In genomic region chr9:124422427-124422826, GRCm38 (mm10) we compare ENCODE assay signal across 8 mouse cellular contexts. TPM values are rescaled to one million over a fixed set of nuclear protein-coding genes. Genes with fewer than 3 reads are reported as not detected.
DNase-seq lines count a peak whose midpoint lies in the region; ATAC-seq and TF ChIP-seq lines count a peak whose summit lies in the region.

No protein-coding gene starts in this region.

- H3K79me2 ChIP-seq in CH12.LX (replicated peaks; ENCODE audit: control insufficient read depth, extremely low read depth, insufficient read depth, poor library complexity, severe bottlenecking), result no peaks in the 10 kb centered on the region

- WGBS in heart, embryonic 14.5 days, result 2% methylated on average over 23 of the region's 25 CpGs
- WGBS in stomach, embryonic 14.5 days, result 3% methylated on average over 24 of the region's 25 CpGs

- in situ Hi-C loops in CH12.LX (cut with MboI; ENCODE audit: low pct_ligation_motif_present, low pct_unique_long_range_greater_than_20kb, low sequenced_read_pairs), result no loop called here

- no peak for TF ChIP-seq CTCF in CH12.LX (conservative IDR thresholded peaks at IDR 0.05 in 1 of 2, IDR thresholded peaks at IDR 0.05 in 1 of 2; ENCODE audit: low read depth in 2 of 2, low read length in 2 of 2)

- ATAC-seq in heart, embryonic 14.5 days (ENCODE audit: insufficient number of reproducible peaks, insufficient read depth, low FRiP score, low read depth), result no peak
- no peak for ATAC-seq in stomach, embryonic 14.5 days (ENCODE audit: insufficient number of reproducible peaks, insufficient read depth, low FRiP score, low read depth)
- ATAC-seq in activated CD4-positive, CD25-positive, alpha-beta regulatory T cell, adult 4 months, result no peak

- dilution Hi-C loops in CH12.LX (cut with MboI; ENCODE audit: extremely low pct_ligation_motif_present, extremely low pct_unique_long_range_greater_than_20kb, low sequenced_read_pairs), result no loop called here

- no peaks in the 10 kb centered on the region for H3K36me3 ChIP-seq in CH12.LX (replicated peaks in 1 of 2; ENCODE audit: control insufficient read depth in 1 of 2, insufficient read depth in 1 of 2, low read length in 1 of 2)
- H3K36me3 ChIP-seq in heart, embryonic 14.5 days (ENCODE audit: control insufficient read depth, insufficient read depth, low read length), result no peaks in the 10 kb centered on the region
- H3K36me3 ChIP-seq in stomach, embryonic 14.5 days (ENCODE audit: control insufficient read depth, insufficient read depth, low read length), result no peaks in the 10 kb centered on the region

- no peak for TF ChIP-seq POLR2A in CH12.LX (IDR thresholded peaks at IDR 0.05; ENCODE audit: low read depth, low read length)

- H3K4me3 ChIP-seq in CH12.LX (replicated peaks in 1 of 3; ENCODE audit: low read depth in 2 of 3, low read length in 2 of 3, poor library complexity in 1 of 3), result peak overlapping the region in 2 of 3 experiments; percentile 68 to 83
- H3K4me3 ChIP-seq in heart, embryonic 14.5 days (ENCODE audit: control insufficient read depth in 1 of 2, insufficient read depth in 1 of 2, low read depth in 1 of 2, low read length in 2 of 2), result peak overlapping the region; percentile 58 to 65
- peak overlapping the region; percentile 67 for H3K4me3 ChIP-seq in stomach, embryonic 14.5 days (ENCODE audit: low read depth, low read length)

- TF ChIP-seq RAD21 in CH12.LX (IDR thresholded peaks at IDR 0.05; ENCODE audit: low read depth, low read length), result no peak

- peak overlapping the region; percentile 67 for H3K4me2 ChIP-seq in CH12.LX (ENCODE audit: insufficient read depth, low read depth, poor library complexity, severe bottlenecking)
- peak overlapping the region; percentile 76 for H3K4me2 ChIP-seq in heart, embryonic 14.5 days (ENCODE audit: low read length)
- peak overlapping the region; percentile 53 for H3K4me2 ChIP-seq in stomach, embryonic 14.5 days (replicated peaks; ENCODE audit: low read depth, low read length)

- H3K9me3 ChIP-seq in CH12.LX (replicated peaks; ENCODE audit: low read length), result no peaks in the 10 kb centered on the region
- H3K9me3 ChIP-seq in heart, embryonic 14.5 days (ENCODE audit: control insufficient read depth, low read length), result no peaks in the 10 kb centered on the region
- no peaks in the 10 kb centered on the region for H3K9me3 ChIP-seq in stomach, embryonic 14.5 days (ENCODE audit: control insufficient read depth, low read depth, low read length)

- no peak for TF ChIP-seq EP300 in CH12.LX (IDR thresholded peaks at IDR 0.05; ENCODE audit: low read length)

- peak overlapping the region; percentile 60 for H3K9ac ChIP-seq in CH12.LX (ENCODE audit: insufficient read depth, low read depth)
- H3K9ac ChIP-seq in heart, embryonic 14.5 days (ENCODE audit: low read length), result peak overlapping the region; percentile 83; the same call in 1 of the 2 replicates
- H3K9ac ChIP-seq in stomach, embryonic 14.5 days (replicated peaks; ENCODE audit: low read depth, low read length), result no peak overlapping the region

- DNase-seq in CH12.LX (ENCODE audit: extremely low read depth) (peak; percentile 92), MN1 (ENCODE audit: low spot score) (peak; percentile 84)
- peak; percentile 44 to 72 for DNase-seq in cerebellum, postnatal 25 days
- peak; percentile 12 for DNase-seq in layer of hippocampus, adult 9-10 months (ENCODE audit: low spot score)
- DNase-seq in lung, postnatal 14 days, result peak; percentile 56

- H3K27ac ChIP-seq in CH12.LX (ENCODE audit: insufficient read depth, low read depth), result peak overlapping the region; percentile 98
- H3K27ac ChIP-seq in heart, embryonic 14.5 days (replicated peaks in 1 of 2; ENCODE audit: control insufficient read depth in 1 of 2, insufficient read depth in 1 of 2, low read depth in 2 of 2, low read length in 2 of 2), result peak overlapping the region; percentile 67 to 97; a peak in 3 of 4 replicates
- peak overlapping the region; percentile 99 for H3K27ac ChIP-seq in stomach, embryonic 14.5 days (ENCODE audit: low read length)

- H3K4me1 ChIP-seq in CH12.LX (ENCODE audit: control insufficient read depth in 1 of 2, insufficient read depth in 2 of 2), result no peaks in the 10 kb centered on the region
- H3K4me1 ChIP-seq in heart, embryonic 14.5 days (ENCODE audit: control insufficient read depth in 2 of 2, insufficient read depth in 2 of 2, low read length in 2 of 2), result no peaks in the 10 kb centered on the region
- no peaks in the 10 kb centered on the region for H3K4me1 ChIP-seq in stomach, embryonic 14.5 days (ENCODE audit: control insufficient read depth, insufficient read depth, low read length)

- no peaks in the 10 kb centered on the region for H3K27me3 ChIP-seq in CH12.LX (replicated peaks)
- no peaks in the 10 kb centered on the region for H3K27me3 ChIP-seq in heart, embryonic 14.5 days (ENCODE audit: control insufficient read depth, insufficient read depth, low read length)
- H3K27me3 ChIP-seq in stomach, embryonic 14.5 days (ENCODE audit: control insufficient read depth, insufficient read depth, low read length), result no peaks in the 10 kb centered on the region

TF ChIP-seq in CH12.LX, 34 proteins besides CTCF, POLR2A, EP300 and RAD21:
- TF ChIP-seq CHD2 (IDR thresholded peaks at IDR 0.05; ENCODE audit: low read length), result no peak
- TF ChIP-seq ELF1 (IDR thresholded peaks at IDR 0.05; ENCODE audit: low read depth, low read length), result peak; percentile 55

RNA-seq across cellular contexts. Expression of gene Ppp2r3d, which starts 54.3 kb away (rescaled TPM):
- total RNA-seq in CH12.LX (2012; rRNA removed), result 34.0 and 47.2 TPM in 2 replicates
- total RNA-seq in CH12.LX (2014; rRNA removed), result 21.0 and 24.5 TPM in 2 replicates
- 62.7 and 66.7 TPM in 2 replicates for polyA plus RNA-seq in CH12.LX (2012; ENCODE audit: insufficient read length, low read depth)
- 114 and 131 TPM in 2 replicates for polyA plus RNA-seq in heart, embryonic 14.5 days (2014; fragmentation: Nextera tagmentation; extraction: Ambion mirVana)
- 123 and 127 TPM in 2 replicates for polyA plus RNA-seq in stomach, embryonic 14.5 days (2014; fragmentation: Nextera tagmentation; extraction: Ambion mirVana)
- 10 to 100 TPM; 11.5 to 12.8 TPM for polyA plus RNA-seq in activated CD4-positive, CD25-positive, alpha-beta regulatory T cell, adult 4 months (2017; shearing (Covaris generic))

Comparison
In these comparisons a context has a peak if more than half of its experiments do, and no peak if none do; other contexts are left out.
1. DNase-seq: peak in every context shown above with its lines; median percentile 92 in CH12.LX; 84 in MN1; 58 in cerebellum, postnatal 25 days; 56 in lung, postnatal 14 days; 12 in layer of hippocampus, adult 9-10 months.